In the genomic region with DNA sequence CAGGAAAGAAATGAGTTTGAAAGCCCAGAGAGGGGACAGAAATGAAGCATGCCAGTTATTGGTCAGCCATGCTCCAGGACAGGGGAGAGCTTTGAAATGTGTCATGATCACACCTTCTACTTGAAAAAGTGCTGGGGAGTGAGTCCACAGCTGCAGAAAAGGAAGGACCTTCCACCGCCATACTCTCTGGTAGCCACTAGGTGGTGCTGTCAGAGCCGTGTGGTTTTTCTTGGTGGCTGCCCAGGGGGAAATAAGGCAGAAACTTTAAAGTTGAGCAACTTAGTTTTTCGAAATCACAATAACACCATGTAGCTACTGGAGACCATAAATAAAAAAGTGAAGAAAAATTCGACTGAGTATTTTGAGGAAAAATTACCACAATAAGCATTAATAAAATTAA, we compare ENCODE assay signal across 8 mouse cellular contexts. TPM values are rescaled to one million over a fixed set of nuclear protein-coding genes. Genes with fewer than 3 reads are reported as not detected.
DNase-seq lines count a peak whose midpoint lies in the region; ATAC-seq and TF ChIP-seq lines count a peak whose summit lies in the region.

No protein-coding gene starts in this region.

- no peaks in the 10 kb centered on the region for H3K9me3 ChIP-seq in ES-Bruce4 (replicated peaks; ENCODE audit: control insufficient read depth, insufficient read depth, low read length, poor library complexity, severe bottlenecking)
- H3K9me3 ChIP-seq in embryonic facial prominence, embryonic 11.5 days (replicated peaks; ENCODE audit: control insufficient read depth, low read length): no peaks in the 10 kb centered on the region
- H3K9me3 ChIP-seq in neural tube, embryonic 11.5 days (ENCODE audit: control insufficient read depth, low read length): peaks cover 4% of the 10 kb centered on the region; the same call in 1 of the 2 replicates

- peak; percentile 84 for TF ChIP-seq CTCF in ES-Bruce4 (IDR thresholded peaks at IDR 0.05; ENCODE audit: low read depth, low read length)

- peak; percentile 38 for DNase-seq in layer of hippocampus, adult 11-12 months (ENCODE audit: low spot score)
- DNase-seq in layer of hippocampus, adult 9-11 months: no peak
- DNase-seq in adrenal gland, adult 18-20 months (ENCODE audit: low spot score in 2 of 2): peak; percentile 7 to 25
- DNase-seq in embryonic facial prominence, embryonic 11.5 days (ENCODE audit: low spot score): peak; percentile 68
- DNase-seq in layer of hippocampus, postnatal 36 days: peak; percentile 13 to 15
- peak; percentile 54 for DNase-seq in neural tube, embryonic 11.5 days (ENCODE audit: low spot score)
- no peak for DNase-seq in T-cell, adult 2 months (ENCODE audit: low spot score)

- ATAC-seq in embryonic facial prominence, embryonic 11.5 days (replicated peaks; ENCODE audit: insufficient number of reproducible peaks, low FRiP score, low TSS enrichment, low read depth): no peak
- ATAC-seq in neural tube, embryonic 11.5 days (ENCODE audit: insufficient read depth, low FRiP score, low TSS enrichment): no peak

- no peaks in the 10 kb centered on the region for H3K36me3 ChIP-seq in ES-Bruce4 (ENCODE audit: control insufficient read depth, insufficient read depth, low read length, poor library complexity, severe bottlenecking)
- no peaks in the 10 kb centered on the region for H3K36me3 ChIP-seq in embryonic facial prominence, embryonic 11.5 days (replicated peaks; ENCODE audit: control insufficient read depth, insufficient read depth, low read depth, low read length)
- H3K36me3 ChIP-seq in neural tube, embryonic 11.5 days (ENCODE audit: control insufficient read depth, insufficient read depth, low read length): no peaks in the 10 kb centered on the region

- no peak overlapping the region for H3K4me3 ChIP-seq in ES-Bruce4 (ENCODE audit: low read depth, low read length)
- H3K4me3 ChIP-seq in embryonic facial prominence, embryonic 11.5 days (ENCODE audit: low read depth, low read length): no peak overlapping the region
- H3K4me3 ChIP-seq in neural tube, embryonic 11.5 days (ENCODE audit: low read depth, low read length): no peak overlapping the region

- H3K27me3 ChIP-seq in ES-Bruce4 (ENCODE audit: control insufficient read depth, insufficient read depth, low read length, poor library complexity, severe bottlenecking): no peaks in the 10 kb centered on the region
- no peaks in the 10 kb centered on the region for H3K27me3 ChIP-seq in embryonic facial prominence, embryonic 11.5 days (ENCODE audit: control insufficient read depth, insufficient read depth, low read length)
- H3K27me3 ChIP-seq in neural tube, embryonic 11.5 days (ENCODE audit: control insufficient read depth, insufficient read depth, low read length): no peaks in the 10 kb centered on the region

- H3K4me2 ChIP-seq in embryonic facial prominence, embryonic 11.5 days (ENCODE audit: low read depth, low read length): no peak overlapping the region
- H3K4me2 ChIP-seq in neural tube, embryonic 11.5 days (ENCODE audit: low read depth): no peak overlapping the region

- H3K4me1 ChIP-seq in ES-Bruce4 (ENCODE audit: control insufficient read depth, insufficient read depth, low read length): no peaks in the 10 kb centered on the region
- no peaks in the 10 kb centered on the region for H3K4me1 ChIP-seq in embryonic facial prominence, embryonic 11.5 days (ENCODE audit: control insufficient read depth, insufficient read depth, low read length)
- H3K4me1 ChIP-seq in neural tube, embryonic 11.5 days (ENCODE audit: control insufficient read depth, insufficient read depth, low read length): no peaks in the 10 kb centered on the region

- 14% methylated on average over 4 of the region's 4 CpGs for WGBS in embryonic facial prominence, embryonic 11.5 days
- WGBS in neural tube, embryonic 11.5 days: 15% methylated on average over 4 of the region's 4 CpGs

- H3K9ac ChIP-seq in ES-Bruce4 (ENCODE audit: low read depth, poor library complexity, severe bottlenecking): no peak overlapping the region
- H3K9ac ChIP-seq in embryonic facial prominence, embryonic 11.5 days (replicated peaks; ENCODE audit: low read length): no peak overlapping the region
- no peak overlapping the region for H3K9ac ChIP-seq in neural tube, embryonic 11.5 days (ENCODE audit: low read length)

- no peak overlapping the region for H3K27ac ChIP-seq in ES-Bruce4 (ENCODE audit: insufficient read depth, low read length)
- no peak overlapping the region for H3K27ac ChIP-seq in embryonic facial prominence, embryonic 11.5 days (replicated peaks; ENCODE audit: low read depth, low read length)
- no peak overlapping the region for H3K27ac ChIP-seq in neural tube, embryonic 11.5 days (ENCODE audit: low read depth, low read length)

- no peak for TF ChIP-seq POLR2A in ES-Bruce4 (IDR thresholded peaks at IDR 0.05; ENCODE audit: insufficient read depth, low read length)

- TF ChIP-seq EP300 in ES-Bruce4 (IDR thresholded peaks at IDR 0.05; ENCODE audit: insufficient read depth, low read depth, low read length): no peak

RNA-seq across cellular contexts. Expression of a gene that starts 3.0 kb away (rescaled TPM):
- polyA plus RNA-seq in ES-Bruce4 (2011; ENCODE audit: insufficient read depth, insufficient read length, low read depth, missing spikeins): not detected in 2 replicates
- not detected for total RNA-seq in adrenal gland, adult 18-20 months (2021)
- 0.31 TPM in 1 of 2 replicates, not detected in the other for polyA plus RNA-seq in embryonic facial prominence, embryonic 11.5 days (2014; fragmentation: Nextera tagmentation; extraction: Ambion mirVana)
- total RNA-seq in layer of hippocampus, postnatal 36 days (2021): 1 to 10 TPM in 1 of 2 experiments, under 1 TPM in 1; 0.75 to 1.3 TPM
- polyA plus RNA-seq in neural tube, embryonic 11.5 days (2014; fragmentation: Nextera tagmentation; extraction: Ambion mirVana): 0.47 TPM in 1 of 2 replicates, not detected in the other

Comparison
In these comparisons a context has a peak if more than half of its experiments do, and no peak if none do; other contexts are left out.
1. DNase-seq: peak in layer of hippocampus, adult 11-12 months (single experiment), adrenal gland, adult 18-20 months (2 of 2), embryonic facial prominence, embryonic 11.5 days (single experiment), layer of hippocampus, postnatal 36 days (2 of 2) and neural tube, embryonic 11.5 days (single experiment); none in layer of hippocampus, adult 9-11 months (single experiment) and T-cell, adult 2 months (single experiment).